ENCODE assay signal across 8 mouse cellular contexts in genomic region chrX:134756434-134757292, GRCm38 (mm10). TPM values are rescaled to one million over a fixed set of nuclear protein-coding genes. Genes with fewer than 3 reads are reported as not detected.
DNase-seq lines count a peak whose midpoint lies in the region; ATAC-seq and TF ChIP-seq lines count a peak whose summit lies in the region.

TSS of gene Armcx3 (plus strand) at chrX:134756595.

- H3K4me1 ChIP-seq in CH12.LX (ENCODE audit: control insufficient read depth in 1 of 2, insufficient read depth in 2 of 2): 0 out of 4 replicates have a peak, but pooled peaks cover 3% of the 10 kb centered on the region in 2 experiments
- 0 out of 4 replicates have a peak, but pooled peaks cover 0 to 3% of the 10 kb centered on the region in 2 experiments for H3K4me1 ChIP-seq in heart, embryonic 14.5 days (ENCODE audit: control insufficient read depth in 2 of 2, insufficient read depth in 2 of 2, low read length in 2 of 2)
- peaks cover 11% of the 10 kb centered on the region for H3K4me1 ChIP-seq in liver, embryonic 13.5 days (replicated peaks)
- H3K4me1 ChIP-seq in testis, adult 2 months (ENCODE audit: control insufficient read depth, insufficient read depth, low read length): no peaks in the 10 kb centered on the region

- peak; percentile 90 for ATAC-seq in erythroid progenitor cell, adult 5-6 weeks (replicated peaks; ENCODE audit: low FRiP score, poor library complexity, severe bottlenecking)
- peak; percentile 79 for ATAC-seq in heart, embryonic 14.5 days (ENCODE audit: insufficient number of reproducible peaks, insufficient read depth, low FRiP score, low read depth)
- peak; percentile 90 for ATAC-seq in liver, embryonic 13.5 days (ENCODE audit: low read depth)

- dilution Hi-C loops in CH12.LX (cut with MboI; ENCODE audit: extremely low pct_ligation_motif_present, extremely low pct_unique_long_range_greater_than_20kb, low sequenced_read_pairs): no loop called here

- H3K27ac ChIP-seq in CH12.LX (ENCODE audit: insufficient read depth, low read depth): no peak within 1 kb of the TSS
- H3K27ac ChIP-seq in heart, embryonic 14.5 days (replicated peaks in 1 of 2; ENCODE audit: control insufficient read depth in 1 of 2, insufficient read depth in 1 of 2, low read depth in 2 of 2, low read length in 2 of 2): peak within 1 kb of the TSS; percentile 76 to 86
- H3K27ac ChIP-seq in liver, embryonic 13.5 days: peak within 1 kb of the TSS; percentile 29; the same call in 1 of the 2 replicates
- peak within 1 kb of the TSS; percentile 36; the same call in 1 of the 2 replicates for H3K27ac ChIP-seq in testis, adult 2 months (ENCODE audit: control insufficient read depth, insufficient read depth, low read depth, low read length)

- peak within 1 kb of the TSS in 2 of 3 experiments; percentile 37 to 73 for H3K4me3 ChIP-seq in CH12.LX (replicated peaks in 1 of 3; ENCODE audit: low read depth in 2 of 3, low read length in 2 of 3, poor library complexity in 1 of 3)
- peak within 1 kb of the TSS; percentile 61 to 64 for H3K4me3 ChIP-seq in heart, embryonic 14.5 days (ENCODE audit: control insufficient read depth in 1 of 2, insufficient read depth in 1 of 2, low read depth in 1 of 2, low read length in 2 of 2)
- H3K4me3 ChIP-seq in liver, embryonic 13.5 days (replicated peaks): peak within 1 kb of the TSS; percentile 68
- peak within 1 kb of the TSS; percentile 80 for H3K4me3 ChIP-seq in testis, adult 2 months (ENCODE audit: control insufficient read depth, low read depth, low read length)

- TF ChIP-seq RAD21 in CH12.LX (IDR thresholded peaks at IDR 0.05; ENCODE audit: low read depth, low read length): no peak

- H3K9ac ChIP-seq in CH12.LX (ENCODE audit: insufficient read depth, low read depth): peak within 1 kb of the TSS; percentile 79
- peak within 1 kb of the TSS; percentile 87 for H3K9ac ChIP-seq in heart, embryonic 14.5 days (ENCODE audit: low read length)
- H3K9ac ChIP-seq in liver, embryonic 13.5 days: peak within 1 kb of the TSS; percentile 74

- H3K79me2 ChIP-seq in CH12.LX (replicated peaks; ENCODE audit: control insufficient read depth, extremely low read depth, insufficient read depth, poor library complexity, severe bottlenecking): peaks cover 3% of the 10 kb centered on the region; the same call in 1 of the 2 replicates

- no peaks in the 10 kb centered on the region for H3K27me3 ChIP-seq in CH12.LX (replicated peaks)
- H3K27me3 ChIP-seq in heart, embryonic 14.5 days (ENCODE audit: control insufficient read depth, insufficient read depth, low read length): no peaks in the 10 kb centered on the region
- H3K27me3 ChIP-seq in liver, embryonic 13.5 days: no peaks in the 10 kb centered on the region; the same call in 1 of the 2 replicates
- H3K27me3 ChIP-seq in testis, adult 2 months (ENCODE audit: control insufficient read depth, insufficient read depth, low read length): no peaks in the 10 kb centered on the region

- 27% methylated on average over 46 of the region's 46 CpGs for WGBS in heart, embryonic 14.5 days
- 17% methylated on average over 46 of the region's 46 CpGs for WGBS in liver, embryonic 13.5 days (ENCODE audit: insufficient replicate concordance)

- no peaks in the 10 kb centered on the region for H3K9me3 ChIP-seq in CH12.LX (replicated peaks; ENCODE audit: low read length)
- H3K9me3 ChIP-seq in heart, embryonic 14.5 days (ENCODE audit: control insufficient read depth, low read length): no peaks in the 10 kb centered on the region
- no peaks in the 10 kb centered on the region for H3K9me3 ChIP-seq in liver, embryonic 13.5 days (replicated peaks)

- no peak for TF ChIP-seq POLR2A in CH12.LX (IDR thresholded peaks at IDR 0.05; ENCODE audit: low read depth, low read length)
- TF ChIP-seq POLR2A in testis, adult 2 months (IDR thresholded peaks at IDR 0.05; ENCODE audit: control insufficient read depth, low read depth, low read length): no peak

- H3K36me3 ChIP-seq in CH12.LX (replicated peaks in 1 of 2; ENCODE audit: control insufficient read depth in 1 of 2, insufficient read depth in 1 of 2, low read length in 1 of 2): no peaks in the 10 kb centered on the region
- 0 out of 2 replicates have a peak, but pooled peaks cover 6% of the 10 kb centered on the region for H3K36me3 ChIP-seq in heart, embryonic 14.5 days (ENCODE audit: control insufficient read depth, insufficient read depth, low read length)
- no peaks in the 10 kb centered on the region for H3K36me3 ChIP-seq in liver, embryonic 13.5 days
- no peaks in the 10 kb centered on the region for H3K36me3 ChIP-seq in testis, adult 2 months (ENCODE audit: control insufficient read depth, insufficient read depth, low read length)

- DNase-seq in CH12.LX (ENCODE audit: extremely low read depth): no peak
- DNase-seq in brain, embryonic 18.5 days (ENCODE audit: low read depth, low spot score): peak; percentile 47
- DNase-seq in kidney, postnatal 10 days: peak; percentile 80
- peak; percentile 53 for DNase-seq in liver, embryonic 13.5 days
- peak; percentile 17 to 37 for DNase-seq in natural killer cell, adult 2 months (ENCODE audit: low spot score in 2 of 2)

- TF ChIP-seq EP300 in CH12.LX (IDR thresholded peaks at IDR 0.05; ENCODE audit: low read length): no peak

- TF ChIP-seq CTCF in CH12.LX (conservative IDR thresholded peaks at IDR 0.05 in 1 of 2, IDR thresholded peaks at IDR 0.05 in 1 of 2; ENCODE audit: low read depth in 2 of 2, low read length in 2 of 2): no peak
- TF ChIP-seq CTCF in testis, adult 2 months (IDR thresholded peaks at IDR 0.05; ENCODE audit: control insufficient read depth, insufficient read depth, insufficient replicate concordance, low read depth, low read length): no peak

- in situ Hi-C loops in CH12.LX (cut with MboI; ENCODE audit: low pct_ligation_motif_present, low pct_unique_long_range_greater_than_20kb, low sequenced_read_pairs): no loop called here

- H3K4me2 ChIP-seq in CH12.LX (ENCODE audit: insufficient read depth, low read depth, poor library complexity, severe bottlenecking): peak within 1 kb of the TSS; percentile 22; the same call in 1 of the 2 replicates
- peak within 1 kb of the TSS; percentile 62 for H3K4me2 ChIP-seq in heart, embryonic 14.5 days (ENCODE audit: low read length)
- H3K4me2 ChIP-seq in liver, embryonic 13.5 days: peak within 1 kb of the TSS; percentile 75

TF ChIP-seq in CH12.LX, 34 proteins besides CTCF, POLR2A, EP300 and RAD21:
- TF ChIP-seq ZC3H11A (IDR thresholded peaks at IDR 0.05; ENCODE audit: low read depth, low read length) (no peak), E2F4 (IDR thresholded peaks at IDR 0.05; ENCODE audit: insufficient replicate concordance, low read depth, low read length) (no peak), BHLHE40 (IDR thresholded peaks at IDR 0.05; ENCODE audit: low read depth, low read length) (peak; percentile 79), USF2 (conservative IDR thresholded peaks at IDR 0.05; ENCODE audit: low read depth, low read length) (peak; percentile 35; the same call in 1 of the 2 replicates), USF1 (IDR thresholded peaks at IDR 0.05; ENCODE audit: low read depth, low read length) (peak; percentile 63)

RNA-seq across cellular contexts. Expression of gene Armcx3, which starts in this region (rescaled TPM):
- total RNA-seq in CH12.LX (2012; rRNA removed): 8.6 and 11.6 TPM in 2 replicates
- 0.23 and 0.49 TPM in 2 replicates for total RNA-seq in CH12.LX (2014; rRNA removed)
- 1.1 and 1.2 TPM in 2 replicates for polyA plus RNA-seq in CH12.LX (2012; ENCODE audit: insufficient read length, low read depth)
- 3.6 and 4.6 TPM in 2 replicates for total RNA-seq in erythroid progenitor cell, adult 5-6 weeks (2015; ENCODE audit: low replicate concordance)
- 0.76 and 2.2 TPM in 2 replicates for total RNA-seq in erythroid progenitor cell, adult 5-6 weeks (2017; ENCODE audit: low replicate concordance)
- 92.5 and 99.1 TPM in 2 replicates for polyA plus RNA-seq in heart, embryonic 14.5 days (2014; fragmentation: Nextera tagmentation; extraction: Ambion mirVana)
- polyA plus RNA-seq in liver, embryonic 13.5 days (2015; fragmentation: Nextera tagmentation; extraction: Ambion mirVana): 17.1 and 22.9 TPM in 2 replicates
- 1.1 and 1.5 TPM in 2 replicates for polyA plus RNA-seq in testis, adult 2 months (2012; rRNA removed)

Comparison
In these comparisons a context has a peak if more than half of its experiments do, and no peak if none do; other contexts are left out.
1. H3K4me2 ChIP-seq: peak in every context shown above with its lines; median percentile 75 in liver, embryonic 13.5 days; 62 in heart, embryonic 14.5 days; 22 in CH12.LX.